Mouse (Mus musculus) intestine, embryonic 15.5 days (tissue): ENCODE measurements around the gene Ephb3. TPM values are rescaled to one million over a fixed set of nuclear protein-coding genes. Genes with fewer than 3 reads are reported as not detected.

Experiments
- ATAC-seq: fragments of 200-750 bp; cut with Nextera tagmentation; 2 replicates; pipeline ENCODE4 v1.8.0; 2017; ENCODE audit warnings: moderate TSS enrichment, moderate library complexity
- H3K27ac ChIP-seq: fragments of 300-500 bp; sonication (generic); 2 replicates; pipeline ENCODE4 v1.5.1; 2015; ENCODE audit warnings: mild to moderate bottlenecking, inconsistent platforms
- H3K27me3 ChIP-seq: fragments of 300-500 bp; sonication (generic); replicated peaks from 2 replicates; pipeline ENCODE4 v1.6.1; 2015; ENCODE audit warnings: inconsistent platforms
- H3K36me3 ChIP-seq: fragments of 300-500 bp; sonication (generic); 2 replicates; pipeline ENCODE4 v1.6.1; 2015; ENCODE audit warnings: inconsistent platforms
- H3K4me1 ChIP-seq: fragments of 300-500 bp; sonication (generic); replicated peaks from 2 replicates; pipeline ENCODE4 v1.6.1; 2015; ENCODE audit warnings: inconsistent platforms
- H3K4me2 ChIP-seq: fragments of 300-500 bp; sonication (generic); replicated peaks from 2 replicates; pipeline ENCODE4 v1.6.1; 2015; ENCODE audit warnings: mild to moderate bottlenecking, inconsistent platforms
- H3K4me3 ChIP-seq: fragments of 300-500 bp; sonication (generic); replicated peaks from 2 replicates; pipeline ENCODE4 v1.5.1; 2015; ENCODE audit warnings: inconsistent platforms
- H3K9ac ChIP-seq: fragments of 300-500 bp; sonication (generic); 2 replicates; pipeline ENCODE4 v1.6.1; 2015; ENCODE audit warnings: inconsistent platforms
- H3K9me3 ChIP-seq: fragments of 300-500 bp; sonication (generic); 2 replicates; pipeline ENCODE4 v1.6.1; 2016; ENCODE audit warnings: inconsistent platforms
- WGBS: fragments of 180-500 bp; shearing (Covaris S2); methylation state at CpG from one replicate; pipeline ENCODE4 v1.1.7; 2015; 5-methylcytosine and 5-hydroxymethylcytosine counted together
- polyA plus RNA-seq: library from polyadenylated mRNA; unstranded; fragments of >200 nt; fragmentation: Nextera tagmentation; extraction: Ambion mirVana; gene quantifications from 2 replicates; pipeline ENCODE4 v1.2.1, GENCODE M21; 2015

The Ephb3 gene
- polyA plus RNA-seq, 1 experiment from 2014 or later: 12.3 TPM

DNA sequence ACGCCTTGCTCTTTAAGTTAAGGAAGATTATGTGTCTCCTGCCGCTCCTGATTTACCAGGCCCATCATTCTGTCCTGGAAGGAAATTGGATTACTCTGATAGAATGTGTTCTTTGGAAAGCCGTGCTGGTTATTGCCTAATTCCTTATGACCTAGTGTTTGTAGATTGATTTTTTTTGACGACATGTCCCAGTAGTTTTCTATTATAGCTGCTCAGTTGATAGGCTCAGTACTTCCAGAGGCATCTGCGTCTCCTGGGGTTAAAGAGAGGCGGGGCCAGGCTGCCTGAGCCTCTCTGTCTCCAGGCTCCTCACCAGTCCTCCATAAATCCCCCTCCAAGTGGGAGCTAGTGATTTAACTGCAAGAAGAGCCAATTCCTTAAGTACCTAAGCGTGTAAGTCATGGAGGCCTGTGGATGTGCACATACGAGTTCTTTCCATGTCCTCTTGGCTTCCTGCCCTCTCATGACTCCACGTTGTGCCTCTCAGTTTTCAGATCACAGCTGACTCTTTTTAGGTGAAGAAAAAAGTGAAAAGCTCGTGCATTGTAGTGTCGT lies 47.9 kb downstream of the Ephb3 start:
- 47% methylated on average over 11 of the region's 11 CpGs for WGBS
- H3K27ac ChIP-seq: no peak overlapping the region

DNA sequence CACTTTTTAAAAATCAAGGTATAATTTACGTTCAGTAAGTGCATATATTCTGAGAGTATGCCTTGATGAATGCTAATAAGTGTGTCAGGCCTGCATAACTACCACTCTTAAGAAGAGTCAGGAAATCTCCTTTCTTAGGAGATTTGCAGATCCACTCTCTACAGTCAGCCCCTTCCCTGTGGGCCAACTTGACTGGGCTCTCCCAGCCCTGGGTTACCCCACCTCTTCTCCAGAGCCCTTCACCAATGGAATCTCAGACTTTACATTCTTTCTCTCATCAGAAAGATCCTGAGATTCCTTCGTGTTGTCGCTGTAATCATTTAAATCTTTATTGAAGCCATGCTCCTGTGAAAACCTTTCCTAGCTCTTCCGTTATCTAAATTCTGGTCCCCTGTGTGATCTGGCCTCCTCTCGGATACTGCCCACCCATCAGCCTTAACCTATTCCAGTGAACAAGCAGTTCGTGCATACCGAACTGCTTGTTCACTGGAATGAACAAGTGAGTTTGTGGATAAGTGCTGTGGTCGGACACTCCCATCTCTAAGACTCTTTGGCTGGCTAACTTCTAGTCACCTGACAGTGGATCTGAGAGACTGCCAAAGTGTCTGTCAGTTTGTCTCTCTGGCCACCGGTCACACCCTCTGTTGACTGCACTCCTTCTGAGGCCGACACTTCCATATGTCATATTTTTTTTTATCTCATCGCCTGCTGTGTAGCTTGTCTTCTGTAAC lies 51.2 kb downstream of the Ephb3 start:
- Histone ChIP-seq H3K4me3 (no peak overlapping the region), H3K4me1 (no peaks in the 10 kb centered on the region; the same call in none of the 2 replicates), H3K9me3 (no peaks in the 10 kb centered on the region), H3K27me3 (no peaks in the 10 kb centered on the region), H3K4me2 (no peak overlapping the region), H3K27ac (no peak overlapping the region), H3K9ac (no peak overlapping the region), H3K36me3 (no peaks in the 10 kb centered on the region)
- ATAC-seq: 0 out of 2 replicates have a peak, but pooled peaks have one; percentile 17
- WGBS: 63% methylated on average over 11 of the region's 11 CpGs

More for the DNA sequence above, 47.9 kb downstream of the Ephb3 start:
- peaks cover 17% of the 10 kb centered on the region for H3K4me1 ChIP-seq
- no peak overlapping the region for H3K4me2 ChIP-seq
- no peaks in the 10 kb centered on the region for H3K36me3 ChIP-seq
- H3K27me3 ChIP-seq: no peaks in the 10 kb centered on the region
- no peak for ATAC-seq
- H3K9me3 ChIP-seq: no peaks in the 10 kb centered on the region
- H3K4me3 ChIP-seq: no peak overlapping the region
- H3K9ac ChIP-seq: no peak overlapping the region

DNA sequence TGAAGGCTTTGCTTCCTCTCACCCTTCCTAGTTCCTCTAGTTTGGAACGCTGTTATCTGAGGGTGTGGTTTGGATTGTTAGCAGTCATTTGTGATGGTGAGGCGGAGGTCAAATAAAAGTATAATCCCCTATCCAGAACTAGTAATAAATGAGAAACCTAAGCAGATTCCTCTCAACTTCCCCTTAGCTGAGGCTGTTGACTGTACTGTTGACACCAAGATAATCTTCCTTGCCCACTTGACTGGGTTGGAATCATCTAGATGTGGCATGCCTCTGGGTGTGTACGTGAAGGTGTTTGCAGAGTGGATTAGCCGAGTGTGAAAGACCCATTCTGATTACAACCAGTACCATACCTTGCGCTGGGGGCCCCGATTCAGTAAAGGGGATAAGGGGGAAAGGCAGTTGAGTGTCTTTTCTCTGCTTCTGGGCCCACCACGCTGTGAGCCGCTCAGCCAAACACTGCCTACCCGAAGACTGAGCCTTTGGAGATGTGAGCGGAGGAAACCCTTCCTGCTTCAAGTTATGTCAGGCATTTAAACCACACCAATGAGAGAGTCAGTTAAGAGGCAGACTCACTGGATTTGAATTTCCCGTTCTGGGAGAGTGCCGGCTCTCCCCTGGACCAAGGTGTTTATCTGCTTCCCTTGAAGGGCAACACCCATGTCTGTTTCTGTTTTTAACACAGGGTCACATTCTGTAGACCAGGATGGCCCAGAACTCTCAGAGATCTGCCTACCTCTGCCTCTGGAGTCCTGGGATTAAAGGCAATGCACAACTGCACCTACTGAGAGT lies 52.2 kb downstream of the Ephb3 start:
- H3K36me3 ChIP-seq: no peaks in the 10 kb centered on the region
- no peak overlapping the region for H3K4me2 ChIP-seq
- ATAC-seq: peak; percentile 31; the same call in 1 of the 2 replicates
- no peak overlapping the region for H3K27ac ChIP-seq
- H3K4me1 ChIP-seq: no peaks in the 10 kb centered on the region; the same call in none of the 2 replicates
- 71% methylated on average over 12 of the region's 12 CpGs for WGBS
- no peaks in the 10 kb centered on the region for H3K27me3 ChIP-seq
- no peak overlapping the region for H3K4me3 ChIP-seq
- no peaks in the 10 kb centered on the region for H3K9me3 ChIP-seq
- H3K9ac ChIP-seq: no peak overlapping the region

DNA sequence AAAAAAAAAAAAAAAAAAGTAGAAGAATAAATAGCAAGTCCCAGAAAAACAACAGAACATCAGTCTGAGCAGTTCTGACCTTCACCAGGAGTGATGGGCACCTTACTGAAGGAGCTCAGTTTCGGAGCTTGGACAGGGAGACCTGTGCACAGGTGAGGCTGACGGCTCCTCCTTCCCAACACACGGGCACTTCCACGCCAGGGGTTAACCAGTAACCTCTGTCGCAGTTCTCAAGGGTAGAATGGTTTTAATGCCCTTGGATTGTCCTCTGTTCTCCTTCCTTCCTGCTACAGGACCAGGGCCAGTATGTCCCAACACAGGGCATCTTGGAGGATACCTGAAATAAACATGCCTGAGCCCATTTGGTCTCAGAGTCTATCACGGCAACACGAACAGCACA lies 60.9 kb downstream of the Ephb3 start:
- Histone ChIP-seq H3K9ac (no peak overlapping the region), H3K27ac (no peak overlapping the region), H3K9me3 (no peaks in the 10 kb centered on the region), H3K36me3 (no peaks in the 10 kb centered on the region), H3K27me3 (no peaks in the 10 kb centered on the region), H3K4me2 (no peak overlapping the region), H3K4me3 (no peak overlapping the region), H3K4me1 (no peaks in the 10 kb centered on the region; the same call in 1 of the 2 replicates)
- WGBS: 82% methylated on average over 7 of the region's 7 CpGs
- ATAC-seq: no peak

DNA sequence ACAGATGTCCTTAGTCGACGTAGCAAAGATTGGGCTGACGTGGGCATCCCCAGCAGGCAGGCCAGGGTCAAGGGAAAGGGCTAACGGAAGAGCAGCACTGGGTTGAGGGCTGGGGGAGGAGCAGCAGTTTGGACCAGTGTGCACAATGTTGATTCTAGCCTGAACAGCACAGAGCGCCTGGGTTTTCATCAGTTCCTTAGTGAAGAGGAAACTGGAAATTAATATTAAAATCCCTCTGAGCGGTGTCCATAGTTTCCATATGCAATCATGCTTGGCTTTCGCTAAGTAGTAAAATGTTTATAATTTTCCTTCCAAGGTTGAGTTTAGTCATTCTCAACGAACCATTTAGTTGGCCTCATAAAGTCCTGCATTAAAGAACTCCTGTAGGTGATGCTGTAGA lies 65.2 kb downstream of the Ephb3 start:
- Histone ChIP-seq H3K4me2 (no peak overlapping the region), H3K27ac (no peak overlapping the region), H3K9me3 (no peaks in the 10 kb centered on the region), H3K4me1 (peaks cover 18% of the 10 kb centered on the region), H3K4me3 (no peak overlapping the region), H3K27me3 (no peaks in the 10 kb centered on the region), H3K36me3 (no peaks in the 10 kb centered on the region), H3K9ac (no peak overlapping the region)
- ATAC-seq: no peak
- WGBS: 55% methylated on average over 8 of the region's 8 CpGs

DNA sequence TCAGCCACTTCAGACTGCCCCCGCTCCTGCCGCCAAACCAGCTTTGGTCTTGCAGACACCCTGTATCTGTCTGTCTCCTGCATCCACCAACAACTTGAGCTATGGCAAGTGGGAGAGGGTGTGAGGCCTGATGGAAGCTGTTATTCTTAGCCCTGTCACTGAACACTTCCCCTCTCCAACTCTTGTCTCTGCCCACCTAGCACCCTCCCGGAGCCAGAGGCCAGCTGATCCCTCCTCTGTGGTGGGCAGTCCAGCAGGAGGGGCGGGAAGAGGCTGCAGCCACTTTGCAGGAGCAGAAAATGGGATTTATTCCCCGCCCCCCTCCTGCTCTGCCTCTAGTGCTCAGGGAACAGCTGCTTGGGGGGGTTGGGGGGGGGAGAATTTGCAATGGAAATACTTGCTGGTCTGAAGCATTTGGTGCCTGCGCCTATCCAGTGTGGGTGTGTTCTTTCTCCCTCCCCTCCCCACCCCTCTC lies 67.3 kb downstream of the Ephb3 start:
- H3K4me3 ChIP-seq: no peak overlapping the region
- WGBS: 55% methylated on average over 6 of the region's 6 CpGs
- peaks cover 18% of the 10 kb centered on the region for H3K4me1 ChIP-seq
- no peak for ATAC-seq
- no peaks in the 10 kb centered on the region for H3K9me3 ChIP-seq
- H3K27me3 ChIP-seq: no peaks in the 10 kb centered on the region
- H3K36me3 ChIP-seq: no peaks in the 10 kb centered on the region
- no peak overlapping the region for H3K4me2 ChIP-seq
- H3K27ac ChIP-seq: no peak overlapping the region
- H3K9ac ChIP-seq: no peak overlapping the region

DNA sequence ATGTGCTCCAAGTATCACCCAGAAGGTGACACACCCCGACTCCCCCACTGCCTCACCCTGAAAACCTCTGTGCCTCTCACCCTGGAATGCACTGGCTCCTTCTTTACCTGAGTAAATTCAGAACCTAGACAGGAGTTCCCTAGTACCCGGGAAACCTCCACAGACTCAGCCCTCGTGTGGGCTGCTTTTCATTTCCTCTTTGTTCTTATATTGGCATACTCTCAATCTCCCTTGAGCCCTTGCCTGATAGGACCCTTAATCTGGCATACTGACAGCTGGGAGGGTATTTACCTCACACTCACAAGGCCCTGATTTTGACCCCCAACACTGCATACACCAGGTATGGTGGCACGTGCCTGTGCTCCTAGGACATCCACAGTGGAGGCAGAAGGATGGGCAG lies 68.2 kb downstream of the Ephb3 start:
- H3K4me3 ChIP-seq: no peak overlapping the region

More for the DNA sequence above, 68.2 kb downstream of the Ephb3 start:
- Histone ChIP-seq H3K9ac (no peak overlapping the region), H3K4me1 (peaks cover 18% of the 10 kb centered on the region), H3K9me3 (no peaks in the 10 kb centered on the region), H3K27ac (no peak overlapping the region), H3K4me2 (no peak overlapping the region), H3K27me3 (no peaks in the 10 kb centered on the region), H3K36me3 (no peaks in the 10 kb centered on the region)
- ATAC-seq: no peak
- WGBS: 53% methylated on average over 4 of the region's 4 CpGs

Other genes starting within 250 kb of the Ephb3 start
- 0.16 TPM in 1 of 2 replicates, not detected in the other for gene Teddm3, start 50.8 kb upstream of the Ephb3 start, polyA plus RNA-seq
- 13.9 and 18.4 TPM in 2 replicates for gene Vps8, start 218.4 kb downstream of the Ephb3 start, polyA plus RNA-seq